Mouse (Mus musculus) forebrain, embryonic 10.5 days (tissue): ENCODE results near the gene Ccdc38. TPM values are rescaled to one million over a fixed set of nuclear protein-coding genes. Genes with fewer than 3 reads are reported as not detected.
A peak's percentile ranks its signal among the peaks of the same experiment; 100 is the strongest.

ENCODE experiments used
- DNase-seq: peaks from one replicate; pipeline ENCODE4 v3.0.0-alpha.2; 2017; ENCODE audit warnings: low spot score; ENCODE audit errors: extremely low spot score
- H3K27ac ChIP-seq: fragments of 300-500 bp; sonication (generic); 2 replicates; pipeline ENCODE4 v1.5.1; 2016; ENCODE audit warnings: mild to moderate bottlenecking
- H3K27me3 ChIP-seq: fragments of 300-500 bp; sonication (generic); 2 replicates; pipeline ENCODE4 v1.6.1; 2016; ENCODE audit warnings: mild to moderate bottlenecking; ENCODE audit not compliant: poor library complexity, severe bottlenecking
- H3K36me3 ChIP-seq: fragments of 300-500 bp; sonication (generic); replicated peaks from 2 replicates; pipeline ENCODE4 v1.6.1; 2016; ENCODE audit warnings: mild to moderate bottlenecking, moderate library complexity
- H3K4me1 ChIP-seq: fragments of 300-500 bp; sonication (generic); 2 replicates; pipeline ENCODE4 v1.6.1; 2016
- H3K4me3 ChIP-seq: fragments of 300-500 bp; sonication (generic); 2 replicates; pipeline ENCODE4 v1.5.1; 2016; ENCODE audit warnings: mild to moderate bottlenecking, moderate library complexity
- H3K9me3 ChIP-seq: fragments of 300-500 bp; sonication (generic); 2 replicates; pipeline ENCODE4 v1.6.1; 2016; ENCODE audit warnings: mild to moderate bottlenecking, moderate library complexity
- WGBS: fragments of 180-500 bp; shearing (Covaris S2); methylation state at CpG from one replicate; pipeline ENCODE4 v1.1.7; 2016; 5-methylcytosine and 5-hydroxymethylcytosine counted together
- polyA plus RNA-seq: library from polyadenylated mRNA; unstranded; fragments of >200 nt; fragmentation: Nextera tagmentation; extraction: Ambion mirVana; gene quantifications from 2 replicates; pipeline ENCODE4 v1.2.1, GENCODE M21; 2016

Gene Ccdc38
- 0.43 and 0.46 TPM in 2 replicates for polyA plus RNA-seq

- peaks cover 41% of the 10 kb centered on the region for H3K27me3 ChIP-seq
- no peaks in the 10 kb centered on the region for H3K36me3 ChIP-seq
- peak within 1 kb of the TSS; percentile 81 for H3K27ac ChIP-seq
- peak within 1 kb of the TSS; percentile 54 for H3K4me3 ChIP-seq
- no peaks in the 10 kb centered on the region for H3K9me3 ChIP-seq
- peaks cover 23% of the 10 kb centered on the region for H3K4me1 ChIP-seq
- DNase-seq: no peak
- 75% methylated on average over 17 of the region's 17 CpGs for WGBS
Observed at GRCm38 (mm10) chr10:93540431-93541210, at the start of gene Ccdc38. TSS of gene Ccdc38 (plus strand) at chr10:93540632.

GRCm38 (mm10) chr10:93500864-93501263, 39.6 kb upstream of the Ccdc38 start:
- Histone ChIP-seq H3K4me1 (peaks cover 6% of the 10 kb centered on the region; the same call in 1 of the 2 replicates), H3K4me3 (no peak overlapping the region), H3K36me3 (no peaks in the 10 kb centered on the region), H3K9me3 (no peaks in the 10 kb centered on the region), H3K27me3 (no peaks in the 10 kb centered on the region), H3K27ac (no peak overlapping the region)
- no peak for DNase-seq
- WGBS: 56% methylated on average over 10 of the region's 10 CpGs

- WGBS: 78% methylated on average over 10 of the region's 10 CpGs
- Histone ChIP-seq H3K27me3 (no peaks in the 10 kb centered on the region), H3K9me3 (no peaks in the 10 kb centered on the region), H3K4me3 (no peak overlapping the region), H3K36me3 (no peaks in the 10 kb centered on the region), H3K27ac (no peak overlapping the region), H3K4me1 (peaks cover 6% of the 10 kb centered on the region; the same call in 1 of the 2 replicates)
- DNase-seq: no peak
Observed at GRCm38 (mm10) chr10:93501346-93501745, 39.1 kb upstream of the Ccdc38 start.

- DNase-seq: no peak
- H3K4me1 ChIP-seq: no peaks in the 10 kb centered on the region
- H3K9me3 ChIP-seq: no peaks in the 10 kb centered on the region
- 85% methylated on average over 7 of the region's 7 CpGs for WGBS
- no peaks in the 10 kb centered on the region for H3K27me3 ChIP-seq
- H3K36me3 ChIP-seq: no peaks in the 10 kb centered on the region
- no peak overlapping the region for H3K27ac ChIP-seq
- no peak overlapping the region for H3K4me3 ChIP-seq
Observed at GRCm38 (mm10) chr10:93508383-93508970, 32.0 kb upstream of the Ccdc38 start.

- no peak overlapping the region for H3K4me3 ChIP-seq
- H3K27ac ChIP-seq: no peak overlapping the region
- DNase-seq: no peak
- 89% methylated on average over 15 of the region's 15 CpGs for WGBS
- H3K36me3 ChIP-seq: no peaks in the 10 kb centered on the region
- H3K9me3 ChIP-seq: no peaks in the 10 kb centered on the region
- no peaks in the 10 kb centered on the region for H3K4me1 ChIP-seq
- no peaks in the 10 kb centered on the region for H3K27me3 ChIP-seq
Observed at GRCm38 (mm10) chr10:93509532-93510153, 30.8 kb upstream of the Ccdc38 start.

- no peak for DNase-seq
- Histone ChIP-seq H3K4me1 (no peaks in the 10 kb centered on the region), H3K27me3 (no peaks in the 10 kb centered on the region), H3K4me3 (no peak overlapping the region), H3K9me3 (no peaks in the 10 kb centered on the region), H3K27ac (no peak overlapping the region), H3K36me3 (no peaks in the 10 kb centered on the region)
- WGBS: 27% methylated on average over 1 of the region's 1 CpGs
Observed at GRCm38 (mm10) chr10:93515419-93515818, 25.0 kb upstream of the Ccdc38 start.

- Histone ChIP-seq H3K36me3 (no peaks in the 10 kb centered on the region), H3K4me3 (no peak overlapping the region), H3K27me3 (no peaks in the 10 kb centered on the region), H3K9me3 (no peaks in the 10 kb centered on the region), H3K4me1 (no peaks in the 10 kb centered on the region), H3K27ac (no peak overlapping the region)
- 89% methylated on average over 12 of the region's 12 CpGs for WGBS
- DNase-seq: no peak
Observed at GRCm38 (mm10) chr10:93515927-93516326, 24.5 kb upstream of the Ccdc38 start.

- Histone ChIP-seq H3K4me1 (no peaks in the 10 kb centered on the region), H3K36me3 (no peaks in the 10 kb centered on the region), H3K4me3 (no peak overlapping the region), H3K27me3 (no peaks in the 10 kb centered on the region), H3K9me3 (no peaks in the 10 kb centered on the region), H3K27ac (no peak overlapping the region)
- DNase-seq: no peak
- WGBS: 71% methylated on average over 4 of the region's 4 CpGs
Observed at GRCm38 (mm10) chr10:93517754-93518153, 22.7 kb upstream of the Ccdc38 start.

- Histone ChIP-seq H3K27me3 (no peaks in the 10 kb centered on the region), H3K4me1 (no peaks in the 10 kb centered on the region), H3K36me3 (no peaks in the 10 kb centered on the region), H3K4me3 (no peak overlapping the region), H3K9me3 (no peaks in the 10 kb centered on the region), H3K27ac (no peak overlapping the region)
- 85% methylated on average over 4 of the region's 4 CpGs for WGBS
- DNase-seq: no peak
Observed at GRCm38 (mm10) chr10:93518186-93518585, 22.2 kb upstream of the Ccdc38 start.

- WGBS: 91% methylated on average over 2 of the region's 2 CpGs
- Histone ChIP-seq H3K27me3 (no peaks in the 10 kb centered on the region), H3K9me3 (no peaks in the 10 kb centered on the region)
Observed at GRCm38 (mm10) chr10:93518620-93519019, 21.8 kb upstream of the Ccdc38 start.

GRCm38 (mm10) chr10:93519159-93519558, 21.3 kb upstream of the Ccdc38 start:
- WGBS: 92% methylated on average over 8 of the region's 8 CpGs
- Histone ChIP-seq H3K27ac (no peak overlapping the region), H3K4me1 (no peaks in the 10 kb centered on the region), H3K9me3 (no peaks in the 10 kb centered on the region), H3K4me3 (no peak overlapping the region), H3K36me3 (no peaks in the 10 kb centered on the region), H3K27me3 (no peaks in the 10 kb centered on the region)
- DNase-seq: no peak

More at GRCm38 (mm10) chr10:93518620-93519019, 21.8 kb upstream of the Ccdc38 start:
- Histone ChIP-seq H3K36me3 (no peaks in the 10 kb centered on the region), H3K27ac (no peak overlapping the region), H3K4me1 (no peaks in the 10 kb centered on the region), H3K4me3 (no peak overlapping the region)
- DNase-seq: no peak

GRCm38 (mm10) chr10:93519756-93520155, 20.7 kb upstream of the Ccdc38 start:
- Histone ChIP-seq H3K27me3 (no peaks in the 10 kb centered on the region), H3K4me1 (no peaks in the 10 kb centered on the region), H3K36me3 (no peaks in the 10 kb centered on the region), H3K4me3 (no peak overlapping the region), H3K9me3 (no peaks in the 10 kb centered on the region), H3K27ac (no peak overlapping the region)
- WGBS: 89% methylated on average over 5 of the region's 5 CpGs
- no peak for DNase-seq

- DNase-seq: no peak
- no peaks in the 10 kb centered on the region for H3K36me3 ChIP-seq
- no peak overlapping the region for H3K4me3 ChIP-seq
- no peaks in the 10 kb centered on the region for H3K27me3 ChIP-seq
- 74% methylated on average over 4 of the region's 4 CpGs for WGBS
- no peaks in the 10 kb centered on the region for H3K9me3 ChIP-seq
- no peak overlapping the region for H3K27ac ChIP-seq
- no peaks in the 10 kb centered on the region for H3K4me1 ChIP-seq
Observed at GRCm38 (mm10) chr10:93520994-93521393, 19.4 kb upstream of the Ccdc38 start.
